Mouse (Mus musculus) left cerebral cortex, postnatal 4 days (tissue): Measurements from ENCODE around the gene 2010109A12Rik. TPM values are rescaled to one million over a fixed set of nuclear protein-coding genes. Genes with fewer than 3 reads are reported as not detected.
A peak's percentile ranks its signal among the peaks of the same experiment; 100 is the strongest.

Source experiments
- DNase-seq: peaks from one replicate; pipeline ENCODE4 v3.0.0-alpha.2; 2022
- intact Hi-C: fragments of 180-260 bp; cut with DNase I; formaldehyde crosslinking; loops from one replicate; pipeline ENCODE4 v1.15.1; 2025
- total RNA-seq, 2 experiments: library from RNA; stranded (reverse); gene quantifications; 2 replicates each; pipeline ENCODE4 v1.2.3; 2021

2010109A12Rik gene
- under 1 TPM in 1 of 2 experiments, not detected in 1; 0.98 TPM for total RNA-seq

DNA sequence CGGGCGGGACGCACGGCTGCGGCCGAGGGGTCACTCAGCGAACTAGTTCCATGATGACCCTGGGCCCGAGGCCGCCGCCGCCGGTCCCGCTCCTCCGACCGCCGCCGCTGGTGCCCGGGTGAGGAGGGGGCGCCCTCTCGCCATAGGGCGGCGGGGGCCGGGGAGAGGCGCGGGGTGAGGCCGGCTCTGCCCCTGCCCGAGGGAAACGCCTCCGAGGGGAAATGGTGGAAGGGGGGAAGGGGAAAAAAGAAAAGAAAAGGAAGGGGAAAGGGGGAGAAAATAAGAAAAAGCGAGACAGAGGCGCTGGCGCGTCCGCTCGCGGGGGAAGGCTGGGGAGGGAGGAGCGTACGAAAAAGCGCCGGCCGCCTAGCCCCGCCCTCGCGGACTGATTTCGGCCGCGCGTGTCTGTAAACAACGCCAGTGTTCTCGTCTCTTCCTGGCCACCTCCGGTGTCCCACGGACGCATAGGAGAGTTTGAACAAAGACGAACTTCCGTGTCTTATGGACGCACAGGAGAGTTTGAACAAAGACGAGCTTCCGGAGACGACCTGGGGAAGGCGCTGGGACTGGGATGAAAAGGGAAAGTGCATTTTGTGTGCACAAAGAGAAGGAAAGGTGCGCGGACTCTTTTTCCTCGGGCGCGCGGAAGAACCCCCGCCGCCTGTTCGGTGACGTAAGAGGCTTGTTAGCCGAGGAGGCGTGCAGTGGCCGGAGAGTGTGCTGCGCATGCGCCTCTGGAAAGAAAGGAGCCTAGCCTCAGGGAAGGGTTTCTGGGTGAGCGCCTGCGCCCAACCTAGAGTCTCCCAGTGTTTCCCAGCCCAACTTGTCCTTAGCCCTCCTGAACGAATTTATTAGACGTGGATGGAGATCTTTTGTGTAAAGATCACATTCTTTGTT, at the start of gene 2010109A12Rik, which contains the start of gene Ccni:
TSS of gene 2010109A12Rik (plus strand) at position 410 of the 897 bp plus-strand sequence.
TSS of gene Ccni (minus strand) at position 387 of the 897 bp plus-strand sequence.
- intact Hi-C loops = loop anchor here (2.0 kb wide), 1 partner anchor 60 kb away; the partner anchor contains the start of gene Ccng2
- DNase-seq = peak; percentile 96

GRCm38 (mm10) chr5:93163541-93163940, 42.8 kb upstream of the 2010109A12Rik start:
- intact Hi-C loops = loop anchor here (5.0 to 10.0 kb wide), 3 partner anchors 189 to 489 kb away; partner anchors contain the start of gene Ccdc158
- DNase-seq = peak; percentile 41

DNA sequence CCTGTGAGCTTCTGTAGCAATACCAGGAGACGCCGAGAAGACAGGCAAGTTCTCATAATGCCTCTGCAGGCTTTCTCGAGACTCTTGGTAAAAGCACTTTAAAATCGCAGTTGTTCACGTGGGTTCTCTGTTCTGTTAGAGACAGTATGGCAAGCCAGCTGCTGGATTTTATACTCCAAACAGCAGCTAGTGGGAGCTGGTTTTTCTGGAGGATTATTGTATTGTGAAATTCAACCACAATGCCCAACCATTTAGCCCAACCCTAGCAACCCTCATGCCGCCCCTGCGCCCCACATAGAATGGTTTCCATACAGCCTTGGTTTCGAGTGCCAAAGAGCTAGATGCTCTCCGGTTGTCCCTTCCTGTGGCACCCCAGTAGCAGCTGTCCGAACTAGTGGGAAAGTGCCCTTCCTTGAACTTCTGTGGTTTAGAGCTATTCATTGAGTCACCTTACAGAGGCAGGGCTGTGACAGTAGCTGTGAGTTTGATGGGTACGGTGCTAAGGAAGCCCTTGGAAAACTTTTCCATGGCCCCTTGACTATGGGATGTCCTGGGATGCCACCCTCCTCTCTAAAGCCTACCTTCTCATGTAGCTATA, 38.3 kb upstream of the 2010109A12Rik start:
- no peak for DNase-seq
- intact Hi-C loops = loop anchor here (10.0 kb wide), 2 partner anchors 193 to 493 kb away; partner anchors contain the start of gene Ccdc158

DNA sequence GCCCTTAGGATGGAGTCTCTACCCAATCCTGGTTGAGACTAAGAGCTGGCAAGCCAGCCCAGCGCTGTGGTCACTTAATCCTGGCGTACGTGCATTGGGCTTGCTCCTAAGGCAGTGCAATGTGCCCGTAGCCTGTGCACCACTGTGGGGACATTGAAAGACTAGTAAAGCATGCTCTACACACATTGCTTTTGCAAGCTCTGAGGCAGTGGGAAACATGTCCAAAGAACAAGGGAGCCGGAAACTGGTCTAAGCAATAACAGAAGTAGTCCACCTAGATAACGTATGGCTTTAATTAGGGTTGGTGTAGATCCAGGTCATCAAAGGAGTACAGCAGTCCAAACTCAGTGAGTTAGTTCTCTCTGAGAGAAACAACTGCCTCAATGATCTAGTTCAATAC, 37.7 kb upstream of the 2010109A12Rik start:
- intact Hi-C loops = loop anchor here (10.0 kb wide), 2 partner anchors 194 to 494 kb away; partner anchors contain the start of gene Ccdc158
- no peak for DNase-seq

- DNase-seq = no peak
- intact Hi-C loops = no loop called here
Observed at GRCm38 (mm10) chr5:93171420-93171819, 34.9 kb upstream of the 2010109A12Rik start.

GRCm38 (mm10) chr5:93172536-93172935, 33.8 kb upstream of the 2010109A12Rik start:
- no peak for DNase-seq
- intact Hi-C loops = no loop called here

DNA sequence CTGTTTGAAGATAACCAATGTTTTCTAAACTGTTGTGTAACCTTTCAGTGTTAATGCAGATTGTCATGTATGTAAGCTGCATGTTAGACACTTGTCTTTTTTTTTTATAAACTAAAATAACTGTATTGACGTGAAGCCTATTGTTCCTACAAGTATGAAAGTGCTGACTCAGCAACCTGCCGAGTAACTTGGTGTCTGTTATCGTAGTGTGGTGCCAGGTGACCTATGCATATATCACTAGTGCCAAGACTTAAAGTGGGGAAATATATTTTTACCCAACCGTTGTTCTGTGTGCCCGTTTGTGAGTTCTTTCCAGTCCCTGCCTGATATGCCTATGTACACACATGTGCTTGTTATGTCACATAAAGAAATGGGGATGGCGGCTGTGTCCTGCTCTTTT, 31.6 kb upstream of the 2010109A12Rik start:
- intact Hi-C loops = no loop called here
- no peak for DNase-seq

DNA sequence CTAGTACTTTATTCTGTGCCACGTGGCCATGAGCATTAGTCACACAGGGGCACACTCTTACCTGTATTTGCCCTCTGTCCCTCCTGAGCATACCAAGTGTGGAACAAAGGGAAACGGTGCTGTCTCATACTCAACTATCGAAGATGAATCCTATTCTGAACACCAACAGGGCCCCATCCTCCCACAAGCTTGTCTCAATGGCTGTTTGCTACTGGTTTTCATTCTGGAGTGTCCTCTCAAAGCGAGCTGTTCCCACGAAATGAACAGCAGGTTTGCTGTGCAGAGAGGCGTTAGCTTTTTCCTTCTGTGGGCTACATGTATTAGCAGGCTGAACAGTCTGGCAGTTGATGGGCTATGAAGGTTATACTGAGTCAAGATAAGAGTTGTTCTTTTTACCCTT, 27.7 kb upstream of the 2010109A12Rik start:
- intact Hi-C loops = no loop called here
- DNase-seq = no peak

DNA sequence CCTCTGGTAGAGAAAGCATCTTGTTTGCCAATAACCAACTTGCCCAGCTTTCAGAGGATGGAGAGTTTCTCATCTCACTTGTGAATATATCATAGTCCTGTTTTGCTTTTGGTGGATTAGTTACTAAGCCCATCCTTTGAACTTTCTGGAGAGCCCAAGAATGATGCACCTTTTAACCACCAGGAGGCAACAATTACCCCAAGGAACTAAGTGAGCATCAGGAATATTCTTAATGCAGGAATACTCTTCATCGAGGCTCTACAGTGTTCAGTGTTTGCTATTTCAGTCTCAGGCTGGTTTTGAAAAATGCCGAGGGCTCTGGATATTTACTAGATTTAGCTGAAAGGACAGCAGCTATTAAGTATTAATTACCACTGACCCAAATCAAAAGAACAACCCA, 26.1 kb upstream of the 2010109A12Rik start:
- DNase-seq = no peak
- intact Hi-C loops = loop anchor here (10.0 kb wide), 1 partner anchor 145 kb away; no protein-coding TSS in a partner anchor

- DNase-seq = no peak
- intact Hi-C loops = loop anchor here (10.0 kb wide), 1 partner anchor 141 kb away; no protein-coding TSS in a partner anchor
Observed at GRCm38 (mm10) chr5:93183311-93183710, 23.0 kb upstream of the 2010109A12Rik start.

- intact Hi-C loops = loop anchor here (10.0 kb wide), 1 partner anchor 140 kb away; no protein-coding TSS in a partner anchor
- DNase-seq = no peak
Observed at GRCm38 (mm10) chr5:93184548-93184947, 21.8 kb upstream of the 2010109A12Rik start.

GRCm38 (mm10) chr5:93189607-93190006, 16.7 kb upstream of the 2010109A12Rik start:
- no peak for DNase-seq
- intact Hi-C loops = loop anchor here (10.0 kb wide), 1 partner anchor 135 kb away; no protein-coding TSS in a partner anchor

DNA sequence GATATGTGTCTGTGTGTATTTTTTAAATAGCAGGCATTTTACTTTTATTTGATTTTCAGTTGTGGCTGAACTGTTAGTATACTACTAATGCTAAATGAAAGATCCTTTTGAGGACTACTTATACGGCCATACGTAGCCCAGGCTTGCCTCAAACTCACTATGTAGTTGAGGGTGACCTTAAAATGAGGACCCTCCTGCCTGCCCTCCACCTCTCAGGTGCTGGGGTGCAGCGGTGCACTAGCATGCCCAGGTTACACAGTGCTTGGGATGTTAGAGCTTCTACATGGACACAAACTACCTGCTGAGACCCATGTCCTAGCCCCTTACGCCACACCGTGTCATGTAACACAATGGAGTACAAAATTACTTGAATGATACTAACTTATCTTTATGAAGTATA, 15.9 kb upstream of the 2010109A12Rik start:
- intact Hi-C loops = no loop called here
- DNase-seq = no peak

DNA sequence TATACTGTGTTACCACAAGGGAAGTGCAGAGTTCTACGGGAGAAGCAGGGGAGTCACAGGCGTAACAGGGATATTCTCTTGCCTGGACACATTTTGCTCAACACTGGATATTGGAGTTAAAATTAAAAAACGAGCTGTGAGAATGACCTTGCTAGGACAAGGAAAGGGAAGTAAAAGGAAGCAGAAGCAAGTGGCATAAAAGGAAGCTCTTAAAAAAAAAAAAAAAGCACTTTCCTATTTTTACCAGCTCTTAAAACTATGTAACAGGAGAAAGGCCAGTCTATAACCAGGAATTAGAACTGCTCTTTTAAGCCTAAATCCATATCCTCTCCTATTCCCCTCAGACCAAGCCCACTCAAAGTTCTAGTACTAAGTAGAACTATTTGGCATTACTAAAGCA, 8.1 kb upstream of the 2010109A12Rik start:
- intact Hi-C loops = no loop called here
- DNase-seq = no peak

- intact Hi-C loops = no loop called here
- DNase-seq = no peak
Observed at GRCm38 (mm10) chr5:93201181-93201580, 5.1 kb upstream of the 2010109A12Rik start.

GRCm38 (mm10) chr5:93205371-93206108, 778 bp upstream of the 2010109A12Rik start:
- intact Hi-C loops = loop anchor here (2.0 kb wide), 1 partner anchor 61 kb away; the partner anchor contains the start of gene Ccng2
- DNase-seq = peak; percentile 47

DNA sequence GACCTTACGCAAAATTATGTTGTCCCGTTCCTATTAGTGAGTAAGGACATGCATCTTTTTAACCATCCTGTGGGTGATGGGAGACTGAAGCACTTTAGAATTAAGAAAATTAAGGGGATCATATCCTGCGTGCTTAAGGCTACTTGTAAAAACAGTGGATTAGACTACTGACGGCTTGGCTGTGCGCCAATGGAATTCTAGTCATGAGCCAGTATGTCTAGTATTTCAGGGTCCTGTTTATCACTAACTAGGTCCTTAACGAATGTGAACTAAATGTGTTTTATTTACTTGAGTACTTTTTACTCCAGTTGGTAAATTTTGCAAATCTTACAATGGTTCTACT, 659 bp downstream of the 2010109A12Rik start:
- intact Hi-C loops = loop anchor here (2.0 kb wide), 1 partner anchor 60 kb away; the partner anchor contains the start of gene Ccng2
- peak; percentile 48 for DNase-seq

DNA sequence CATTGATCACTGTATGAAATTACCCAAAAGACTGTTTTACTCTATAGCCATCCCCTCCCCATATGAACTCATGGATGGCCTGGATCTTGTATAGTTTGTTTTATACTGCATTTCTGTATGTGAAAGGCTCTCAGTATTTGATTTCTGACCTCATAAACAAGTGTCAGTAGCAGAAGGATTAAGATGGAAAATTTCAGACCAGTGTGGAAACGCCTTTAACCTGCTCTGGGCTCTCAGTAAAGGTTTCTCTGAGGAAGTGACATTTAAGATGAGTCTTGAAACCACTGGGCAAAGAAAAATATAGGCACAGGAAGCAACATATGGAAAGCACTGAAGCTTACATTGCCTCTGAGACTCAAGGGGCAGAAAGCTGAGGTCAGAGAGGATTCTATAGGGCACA, 1.2 kb downstream of the 2010109A12Rik start:
- intact Hi-C loops = loop anchor here (2.0 kb wide), 1 partner anchor 59 kb away; the partner anchor contains the start of gene Ccng2
- DNase-seq = no peak

- intact Hi-C loops = no loop called here
- DNase-seq = no peak
Observed at GRCm38 (mm10) chr5:93218375-93218774, 12.1 kb downstream of the 2010109A12Rik start.

DNA sequence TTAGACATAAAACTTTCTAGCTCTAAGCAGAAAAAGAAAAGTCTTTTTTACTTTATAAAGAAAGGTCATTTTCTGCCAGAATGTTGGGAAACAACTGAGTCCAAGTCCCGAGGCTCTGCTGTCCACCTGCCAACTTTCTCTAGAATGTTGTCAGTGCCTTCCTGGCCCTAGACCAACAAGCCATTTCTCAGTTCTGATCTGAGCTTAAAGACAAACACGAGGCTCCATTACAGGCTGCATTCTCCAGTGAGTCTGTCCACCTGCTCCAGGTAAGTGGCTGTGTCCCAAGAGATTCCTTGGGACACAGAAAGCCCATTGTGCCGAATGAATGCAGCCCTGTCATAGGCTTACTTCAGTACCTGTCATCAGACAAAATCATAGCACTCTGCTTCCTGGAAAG, 15.3 kb downstream of the 2010109A12Rik start:
- DNase-seq = peak; percentile 54
- intact Hi-C loops = no loop called here
